Mouse (Mus musculus) cortical plate, adult 2 months (tissue): ENCODE data around the gene Jam2.

Experiments used
- CTCF ChIP-seq: fragments of 200-500 bp; IDR thresholded peaks from 2 replicates; pipeline ENCODE4 v1.5.1; 2011; ENCODE audit warnings: mild to moderate bottlenecking, control low read depth, low read length; ENCODE audit not compliant: insufficient read depth; ENCODE audit errors: extremely low read depth
- POLR2A ChIP-seq: fragments of 200-500 bp; IDR thresholded peaks from 2 replicates; pipeline ENCODE4 v1.6.1; 2011; ENCODE audit warnings: mild to moderate bottlenecking, low read length, control low read depth; ENCODE audit not compliant: insufficient read depth; ENCODE audit errors: extremely low read depth

GRCm38 (mm10) chr16:84834745-84835440 lies 61.0 kb downstream of the Jam2 start, which contains the start of gene Gabpa:
- TF ChIP-seq POLR2A (peak; percentile 68; the same call in 1 of the 2 replicates), CTCF (no peak)
